Mouse (Mus musculus) urinary bladder, postnatal 14 days (tissue): Measurements from ENCODE around the gene Kmo.

Experiments used
- DNase-seq: peaks from one replicate; pipeline ENCODE4 v3.0.0; 2021; ENCODE audit warnings: low spot score

Gene Kmo

GRCm38 (mm10) chr1:175619814-175620431, at the start of gene Kmo:
Kmo (plus strand) TSS chr1:175620381.
- no peak for DNase-seq

- DNase-seq: no peak
These were observed 46.1 kb upstream of the Kmo start for GRCm38 (mm10) chr1:175574129-175574528.

- no peak for DNase-seq
These were observed 41.6 kb upstream of the Kmo start for GRCm38 (mm10) chr1:175578425-175579096.

- DNase-seq: no peak
These were observed 40.5 kb upstream of the Kmo start for GRCm38 (mm10) chr1:175579598-175580235.

GRCm38 (mm10) chr1:175580346-175580745, 39.8 kb upstream of the Kmo start:
- DNase-seq: no peak

GRCm38 (mm10) chr1:175582799-175583198, 37.4 kb upstream of the Kmo start:
- DNase-seq: no peak

GRCm38 (mm10) chr1:175585267-175585666, 34.9 kb upstream of the Kmo start:
- no peak for DNase-seq

- DNase-seq: no peak
These were observed 33.5 kb upstream of the Kmo start for GRCm38 (mm10) chr1:175586656-175587055.

GRCm38 (mm10) chr1:175592832-175593231, 27.3 kb upstream of the Kmo start:
- DNase-seq: no peak

GRCm38 (mm10) chr1:175602231-175602630, 17.9 kb upstream of the Kmo start:
- DNase-seq: no peak

GRCm38 (mm10) chr1:175603390-175603789, 16.8 kb upstream of the Kmo start:
- DNase-seq: no peak

GRCm38 (mm10) chr1:175607308-175607707, 12.9 kb upstream of the Kmo start:
- DNase-seq: no peak

- peak; percentile 29 for DNase-seq
These were observed 12.2 kb upstream of the Kmo start for GRCm38 (mm10) chr1:175607838-175608585.

- no peak for DNase-seq
These were observed 11.5 kb upstream of the Kmo start for GRCm38 (mm10) chr1:175608708-175609107.

GRCm38 (mm10) chr1:175614992-175615391, 5.2 kb upstream of the Kmo start:
- no peak for DNase-seq

- DNase-seq: no peak
These were observed 3.5 kb downstream of the Kmo start for GRCm38 (mm10) chr1:175623656-175624055.

- DNase-seq: peak; percentile 95
These were observed 5.2 kb downstream of the Kmo start, which contains the start of gene Fh1 for GRCm38 (mm10) chr1:175625257-175625879. Fh1 (minus strand) TSS chr1:175625635.

GRCm38 (mm10) chr1:175625990-175626692, 6.0 kb downstream of the Kmo start:
- DNase-seq: no peak

- no peak for DNase-seq
These were observed 9.1 kb downstream of the Kmo start for GRCm38 (mm10) chr1:175629248-175629647.

GRCm38 (mm10) chr1:175630345-175630744, 10.2 kb downstream of the Kmo start:
- no peak for DNase-seq

GRCm38 (mm10) chr1:175631080-175631479, 10.9 kb downstream of the Kmo start:
- no peak for DNase-seq
